Mouse (Mus musculus): ENCODE measurements around the gene 1810009A15Rik.
"Not testable (repeated sequence)": the region's sequence is repeated elsewhere in the genome, so short reads cannot be mapped to it uniquely, and the experiment has no call there.

Gene 1810009A15Rik

GRCm38 (mm10) chr19:8875031-8875430 lies 13.6 kb upstream of the 1810009A15Rik start:
- no peak for DNase-seq (ENCODE audit: low read depth, low spot score)

DNA sequence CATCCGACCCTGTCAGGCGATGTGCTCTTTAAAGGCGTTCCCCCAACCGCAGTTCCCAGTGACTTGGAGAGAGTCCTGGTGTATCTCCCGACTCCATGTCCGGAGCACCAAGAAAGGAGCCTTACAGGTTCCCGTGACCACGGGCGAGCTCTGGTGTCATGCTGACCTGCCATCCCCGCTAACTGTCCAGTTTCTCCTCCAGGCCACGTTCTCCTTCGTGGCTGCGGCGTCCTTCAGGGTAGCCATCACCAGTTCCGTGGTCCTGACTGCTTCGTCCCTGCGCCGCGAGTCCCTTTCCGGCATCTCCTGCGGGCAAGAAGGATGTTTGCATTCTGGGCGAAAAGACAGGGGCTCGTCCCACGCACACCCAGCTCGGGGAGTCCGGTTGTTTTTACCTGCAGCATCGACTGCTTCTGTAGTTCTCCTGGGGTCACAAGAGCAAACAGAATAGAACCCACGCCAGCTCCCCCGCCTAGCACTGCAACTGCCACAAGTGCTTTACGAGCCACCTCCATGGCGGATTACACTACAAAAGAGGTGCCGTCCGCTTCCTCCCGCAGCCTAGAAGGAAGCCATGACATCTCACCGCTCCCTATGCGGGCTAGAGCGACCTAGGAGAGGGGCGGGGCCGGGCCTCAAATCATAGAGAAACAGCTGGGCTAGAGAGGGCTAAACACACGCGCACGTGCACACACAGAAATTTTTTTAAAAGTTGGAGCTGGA lies 8.2 kb upstream of the 1810009A15Rik start, which contains the start of gene Uqcc3:
Uqcc3 (minus strand) TSS at position 613 of the 723 bp plus-strand sequence.
- DNase-seq (ENCODE audit: low read depth, low spot score): peak; percentile 70

DNA sequence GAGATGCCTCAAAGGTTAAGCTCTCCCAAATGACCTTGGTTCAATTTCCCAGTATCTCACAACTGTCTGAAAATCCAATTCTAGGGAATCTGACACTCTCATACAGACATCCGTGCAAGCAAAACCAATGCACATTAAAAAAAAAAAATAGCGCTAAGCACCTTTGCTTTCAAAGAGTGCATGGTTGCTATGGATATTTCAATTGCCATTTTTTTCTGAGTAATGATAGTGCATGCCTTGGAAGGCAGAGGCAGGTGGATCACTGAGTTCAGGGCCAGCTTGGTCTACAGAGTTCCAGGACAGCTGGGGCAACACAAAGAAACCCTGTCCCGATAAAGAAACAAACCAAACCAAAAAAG lies 7.6 kb upstream of the 1810009A15Rik start:
- no peak for DNase-seq (ENCODE audit: low read depth, low spot score)

DNA sequence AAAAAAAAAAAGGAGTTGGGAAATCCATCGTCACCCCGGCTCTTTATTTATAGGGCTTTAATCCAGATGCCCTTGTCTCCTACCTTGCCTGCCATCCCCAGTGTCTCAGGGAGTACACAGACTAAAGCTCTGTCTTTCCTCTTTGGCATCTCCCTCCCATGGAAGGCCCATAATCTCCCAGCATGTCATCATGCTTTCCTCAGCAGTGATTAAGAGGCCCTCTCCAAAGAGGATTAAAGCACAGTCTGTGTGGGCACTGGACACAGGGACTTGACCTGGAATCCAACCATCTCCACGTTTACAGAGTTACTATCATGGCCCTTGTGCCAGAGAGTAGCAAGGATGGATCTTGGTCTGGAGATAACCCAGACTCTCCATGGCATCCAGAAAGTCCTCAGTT lies 5.0 kb upstream of the 1810009A15Rik start, which contains the start of the genes Lbhd1 and Gm49403:
Lbhd1 (plus strand) TSS at position 117 of the 400 bp plus-strand sequence.
Gm49403 (plus strand) TSS at position 315 of the 400 bp plus-strand sequence.
- no peak for DNase-seq (ENCODE audit: low read depth, low spot score)

DNA sequence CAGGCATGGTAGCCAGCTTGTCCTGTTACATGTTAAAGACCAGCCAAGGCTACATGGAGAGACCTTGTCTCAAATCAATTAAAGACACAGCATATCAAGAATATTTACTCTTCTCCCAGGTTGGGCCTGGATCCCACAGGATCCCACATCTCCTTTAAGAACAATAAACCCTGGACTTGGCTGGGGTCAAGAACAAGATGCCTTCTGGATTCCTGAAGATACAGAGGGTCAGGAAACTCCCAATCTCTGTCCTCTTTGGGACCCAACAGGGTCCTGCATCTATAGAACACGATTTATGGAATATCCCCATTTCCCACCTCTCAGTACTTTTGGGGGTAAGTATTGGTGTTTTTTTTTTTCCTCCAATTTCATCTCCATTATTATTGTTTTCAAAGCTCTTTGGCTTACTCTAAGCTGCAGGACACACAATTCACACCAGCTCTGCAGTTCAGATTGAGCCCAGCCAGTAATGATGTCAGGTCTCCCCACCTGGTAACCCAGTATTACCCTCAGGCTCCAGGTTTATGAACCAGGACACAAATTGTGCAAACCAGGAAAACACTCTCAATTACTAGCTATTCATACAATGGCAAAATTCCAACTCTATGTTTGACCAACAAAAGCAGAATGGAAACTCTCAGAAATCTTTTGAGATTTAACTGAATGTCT lies 1.6 kb upstream of the 1810009A15Rik start:
- DNase-seq (ENCODE audit: low read depth, low spot score): no peak

DNA sequence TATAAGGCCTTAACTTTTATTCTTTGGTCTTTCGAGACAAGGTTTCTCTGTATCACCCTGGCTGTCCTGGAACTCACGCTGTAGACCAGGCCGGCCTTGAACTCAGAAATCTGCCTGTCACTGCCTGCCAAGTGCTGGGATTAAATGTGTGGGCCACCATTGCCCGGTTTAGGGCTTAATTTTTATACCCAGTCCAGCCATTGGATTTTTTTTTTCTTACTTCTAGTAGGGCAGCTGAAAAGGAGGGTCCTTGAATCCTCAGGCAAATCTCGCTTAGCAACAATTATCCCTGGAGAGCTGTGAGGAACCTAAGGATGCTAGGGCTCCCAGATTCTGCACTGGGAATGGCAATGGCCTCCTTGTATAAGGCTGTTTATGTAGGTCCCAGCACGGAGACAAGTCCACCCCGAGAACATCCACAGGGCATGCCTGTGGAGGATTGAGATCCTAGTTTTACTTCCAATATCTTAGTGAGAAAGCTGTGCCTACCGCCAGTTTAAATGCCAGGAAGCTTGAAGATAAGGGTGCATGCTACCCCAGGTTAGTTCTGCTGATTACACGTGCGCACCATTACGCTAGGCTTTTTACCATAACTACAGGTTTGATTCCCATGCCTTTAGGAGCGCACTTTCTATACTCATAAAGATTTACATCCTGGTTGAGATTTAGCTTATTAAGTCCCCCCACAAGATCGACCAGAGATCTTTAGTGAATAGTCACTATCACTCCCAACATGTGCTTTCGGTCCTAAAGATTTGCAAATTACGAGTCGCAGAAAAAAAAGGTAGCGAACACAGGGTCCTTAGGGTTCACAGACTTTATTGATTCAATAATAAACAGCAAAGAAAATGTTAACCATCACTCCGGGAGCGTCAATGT lies 829 bp upstream of the 1810009A15Rik start:
- no peak for DNase-seq (ENCODE audit: low read depth, low spot score)

GRCm38 (mm10) chr19:8892829-8893766 lies 4.4 kb downstream of the 1810009A15Rik start, which contains the start of gene Ints5:
Gene Ints5 (plus strand): TSS chr19:8893005.
- peak; percentile 83 for DNase-seq (ENCODE audit: low read depth, low spot score)

GRCm38 (mm10) chr19:8895397-8895960 lies 6.8 kb downstream of the 1810009A15Rik start:
- DNase-seq (ENCODE audit: low read depth, low spot score): no peak

DNA sequence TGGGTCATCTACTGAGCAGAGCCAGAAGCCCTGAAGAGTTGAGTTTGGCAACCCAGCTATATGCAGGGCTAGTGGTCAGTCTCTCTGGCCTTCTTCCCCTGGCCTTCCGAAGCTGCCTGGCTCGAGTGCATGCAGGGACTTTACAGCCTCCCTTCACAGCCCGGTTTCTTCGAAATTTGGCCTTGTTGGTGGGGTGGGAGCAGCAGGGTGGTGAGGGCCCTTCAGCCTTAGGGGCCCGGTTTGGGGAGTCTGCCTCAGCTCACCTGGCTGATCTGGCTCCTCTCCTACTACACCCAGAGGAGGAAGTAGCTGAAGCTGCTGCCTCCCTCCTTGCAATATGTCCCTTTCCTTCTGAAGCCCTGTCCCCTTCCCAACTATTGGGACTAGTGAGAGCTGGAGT lies 7.6 kb downstream of the 1810009A15Rik start:
- DNase-seq (ENCODE audit: low read depth, low spot score): not testable (repeated sequence)

DNA sequence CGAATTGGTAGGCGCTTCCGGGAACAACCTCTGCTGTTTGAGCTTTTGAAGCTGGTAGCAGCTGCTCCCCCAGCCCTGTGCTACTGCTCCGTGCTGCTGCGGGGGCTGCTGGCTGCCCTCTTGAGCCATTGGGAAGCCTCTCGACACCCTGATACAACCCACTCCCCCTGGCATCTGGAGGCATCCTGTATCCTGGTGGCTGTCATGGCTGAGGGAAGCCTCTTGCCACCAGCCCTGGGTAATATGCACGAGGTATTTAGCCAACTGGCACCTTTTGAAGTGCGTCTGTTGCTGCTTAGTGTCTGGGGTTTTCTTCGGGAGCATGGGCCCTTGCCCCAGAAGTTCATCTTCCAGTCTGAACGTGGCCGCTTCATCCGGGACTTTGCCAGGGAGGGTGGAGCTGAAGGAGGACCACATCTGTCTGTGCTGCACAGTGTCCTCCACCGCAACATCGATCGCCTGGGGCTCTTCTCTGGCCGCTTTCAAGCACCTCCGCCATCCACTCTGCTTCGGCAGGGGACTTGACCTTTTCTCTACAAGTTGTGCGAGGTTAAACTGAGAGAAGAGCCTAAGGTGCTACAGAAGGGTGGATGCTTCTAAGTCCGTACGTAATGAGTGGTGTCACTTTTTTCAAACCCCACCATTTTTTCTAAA lies 8.7 kb downstream of the 1810009A15Rik start:
- DNase-seq (ENCODE audit: low read depth, low spot score): not testable (repeated sequence)

DNA sequence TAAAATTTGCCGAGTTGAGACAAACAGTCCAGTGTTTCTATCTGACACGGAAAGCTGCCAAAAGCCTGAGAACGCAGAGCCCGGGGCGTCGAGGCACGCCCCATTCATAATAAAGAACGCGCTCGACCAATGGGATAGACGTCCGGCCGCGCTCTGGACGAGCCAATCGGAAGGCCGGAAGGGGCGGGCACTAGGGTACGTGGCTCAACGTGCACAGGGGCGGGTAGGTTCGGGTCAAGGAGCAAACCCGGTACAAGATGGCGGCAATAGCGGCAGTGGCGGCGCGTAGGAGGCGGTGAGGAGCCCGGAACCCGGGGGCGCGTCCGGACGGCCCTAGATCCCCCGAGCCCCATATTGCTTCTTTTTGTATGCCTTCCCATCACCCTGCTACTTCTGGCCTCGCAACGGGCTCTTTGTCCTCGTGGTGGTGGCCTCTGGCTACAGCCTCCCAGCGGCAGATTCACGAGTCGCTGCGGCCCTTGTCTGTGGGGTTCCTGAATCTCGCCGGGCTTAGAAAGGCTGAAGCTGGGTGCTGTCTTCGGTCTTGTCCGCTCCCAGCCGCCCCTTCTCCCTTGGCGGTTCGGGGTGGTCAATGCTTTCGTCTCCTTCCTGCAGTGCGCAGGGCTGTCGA lies 9.3 kb downstream of the 1810009A15Rik start, which contains the start of gene Ganab:
Ganab (plus strand) TSS at position 207 of the 631 bp plus-strand sequence.
- DNase-seq (ENCODE audit: low read depth, low spot score): peak; percentile 96

DNA sequence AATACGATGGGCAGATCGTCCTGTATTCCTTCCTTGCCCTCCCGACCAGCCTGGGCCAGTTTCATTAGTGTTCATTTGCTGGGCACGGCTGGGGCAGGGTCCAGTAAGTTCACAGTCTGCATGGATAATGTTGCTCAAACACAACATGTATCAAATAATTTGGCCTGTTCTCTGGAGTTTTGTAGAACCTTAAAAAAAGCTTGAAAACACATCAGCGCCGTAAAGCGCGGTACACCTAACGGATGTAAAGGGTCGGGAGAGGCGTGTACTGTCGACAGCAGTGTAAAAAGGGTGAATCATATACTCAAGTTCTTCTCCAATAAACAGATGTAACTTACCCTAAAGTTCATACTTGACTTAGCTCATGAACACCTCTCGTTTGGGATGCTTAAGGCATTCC lies 9.9 kb downstream of the 1810009A15Rik start:
- DNase-seq (ENCODE audit: low read depth, low spot score): no peak

- no peak for DNase-seq (ENCODE audit: low read depth, low spot score)
Measured at GRCm38 (mm10) chr19:8899079-8899478, 10.4 kb downstream of the 1810009A15Rik start.

DNA sequence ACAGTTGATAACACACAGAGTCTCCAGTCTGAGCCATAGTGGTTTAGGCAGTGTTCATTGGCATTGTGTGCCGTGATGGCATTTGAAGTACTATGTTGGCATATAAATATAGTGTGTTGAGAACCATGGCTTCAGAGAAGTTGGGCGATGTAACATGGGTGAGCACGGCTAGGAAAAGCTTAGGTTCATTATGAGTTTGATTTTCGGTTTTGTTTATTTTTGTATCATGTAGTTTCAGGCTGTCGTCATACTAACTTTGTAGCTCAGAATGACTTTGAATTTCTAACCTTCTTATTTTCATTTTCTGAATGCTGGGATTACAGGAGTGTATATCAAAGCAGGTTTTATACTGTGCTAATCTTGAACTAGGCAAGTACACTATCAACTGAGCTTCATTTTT lies 14.8 kb downstream of the 1810009A15Rik start:
- no peak for DNase-seq (ENCODE audit: low read depth, low spot score)

DNA sequence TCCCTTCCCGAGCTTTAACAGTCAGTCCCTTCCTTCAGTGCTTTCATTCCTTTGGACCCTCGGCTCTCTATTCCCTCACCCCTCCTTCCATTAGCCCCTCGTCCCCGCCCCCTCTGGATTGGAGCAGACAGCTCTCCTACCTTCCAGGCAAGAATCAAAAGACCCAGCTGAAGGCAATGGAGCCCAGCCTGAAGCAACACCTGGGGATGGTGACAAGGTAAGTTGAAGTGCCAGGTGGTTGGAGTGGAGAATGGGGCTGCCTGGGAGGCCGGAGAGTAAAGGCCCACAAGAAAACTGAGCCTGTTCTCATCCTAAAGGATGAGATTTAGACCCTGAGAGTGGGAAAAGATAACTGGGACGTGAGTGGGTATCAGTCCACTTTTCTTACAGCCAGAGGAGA lies 19.9 kb downstream of the 1810009A15Rik start:
- no peak for DNase-seq (ENCODE audit: low read depth, low spot score)

DNA sequence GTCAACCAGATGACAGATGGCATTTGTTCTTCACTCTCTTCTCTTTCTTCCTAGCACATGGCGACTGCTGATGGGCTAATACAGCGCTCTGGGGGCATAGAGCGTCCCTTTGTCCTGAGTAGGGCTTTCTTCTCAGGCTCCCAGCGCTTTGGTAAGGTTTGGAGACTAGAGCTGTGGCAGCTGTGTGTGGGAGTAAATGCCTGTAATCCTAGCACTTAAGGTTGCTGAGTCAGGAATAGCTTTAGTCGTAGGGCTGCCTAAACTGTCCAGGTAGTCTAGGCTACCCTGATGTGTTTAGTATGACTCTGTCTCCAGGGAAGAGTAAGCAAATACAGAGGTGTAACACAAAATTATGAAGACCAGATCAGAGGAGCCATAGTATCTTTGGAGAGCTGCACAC lies 23.2 kb downstream of the 1810009A15Rik start:
- DNase-seq (ENCODE audit: low read depth, low spot score): no peak

GRCm38 (mm10) chr19:8914212-8914611 lies 25.6 kb downstream of the 1810009A15Rik start:
- no peak for DNase-seq (ENCODE audit: low read depth, low spot score)

DNA sequence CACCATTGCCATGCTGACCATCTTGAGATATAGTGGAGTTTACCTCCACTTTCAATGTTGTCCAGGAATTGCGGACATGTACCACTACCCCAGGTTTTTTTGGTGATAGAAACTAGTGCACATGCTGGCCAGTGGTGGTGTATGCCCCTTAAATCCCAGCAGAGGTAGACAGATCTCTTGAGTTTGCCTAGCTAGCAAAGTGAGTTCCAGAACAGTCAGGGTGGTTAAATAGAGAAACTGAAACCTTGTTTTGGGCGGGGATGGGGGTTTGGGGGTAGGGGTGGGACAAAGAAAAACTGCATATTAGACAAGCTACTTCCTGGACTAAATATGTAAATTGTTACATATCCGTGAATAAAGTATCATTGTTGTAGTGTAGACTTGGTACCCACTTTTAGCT lies 30.3 kb downstream of the 1810009A15Rik start:
- no peak for DNase-seq (ENCODE audit: low read depth, low spot score)

GRCm38 (mm10) chr19:8919684-8920072 lies 31.0 kb downstream of the 1810009A15Rik start:
- DNase-seq (ENCODE audit: low read depth, low spot score): no peak
